Mouse (Mus musculus) embryonic facial prominence, embryonic 13.5 days (tissue): Measurements from ENCODE around the gene Erlin1. TPM values are rescaled to one million over a fixed set of nuclear protein-coding genes. Genes with fewer than 3 reads are reported as not detected.

Source experiments
- ATAC-seq: fragments of 200-750 bp; cut with Nextera tagmentation; 2 replicates; pipeline ENCODE4 v1.8.0; 2017; ENCODE audit warnings: low read depth; ENCODE audit not compliant: insufficient number of reproducible peaks, insufficient read depth, low FRiP score, low TSS enrichment
- H3K27ac ChIP-seq: fragments of 300-500 bp; sonication (generic); 2 replicates; pipeline ENCODE4 v1.5.1; 2015; ENCODE audit warnings: moderate library complexity, mild to moderate bottlenecking, inconsistent platforms
- H3K27me3 ChIP-seq: fragments of 300-500 bp; sonication (generic); 2 replicates; pipeline ENCODE4 v1.6.1; 2015; ENCODE audit warnings: mild to moderate bottlenecking, inconsistent platforms
- H3K36me3 ChIP-seq: fragments of 300-500 bp; sonication (generic); 2 replicates; pipeline ENCODE4 v1.6.1; 2015; ENCODE audit warnings: mild to moderate bottlenecking, inconsistent platforms
- H3K4me1 ChIP-seq: fragments of 300-500 bp; sonication (generic); 2 replicates; pipeline ENCODE4 v1.6.1; 2015; ENCODE audit warnings: inconsistent platforms
- H3K4me2 ChIP-seq: fragments of 300-500 bp; sonication (generic); 2 replicates; pipeline ENCODE4 v1.6.1; 2015; ENCODE audit warnings: moderate library complexity, mild to moderate bottlenecking, inconsistent platforms
- H3K4me3 ChIP-seq: fragments of 300-500 bp; sonication (generic); 2 replicates; pipeline ENCODE4 v1.5.1; 2015; ENCODE audit warnings: mild to moderate bottlenecking, inconsistent platforms
- H3K9ac ChIP-seq: fragments of 300-500 bp; sonication (generic); 2 replicates; pipeline ENCODE4 v1.6.1; 2015; ENCODE audit warnings: mild to moderate bottlenecking, inconsistent platforms
- H3K9me3 ChIP-seq: fragments of 300-500 bp; sonication (generic); 2 replicates; pipeline ENCODE4 v1.6.1; 2016; ENCODE audit warnings: inconsistent platforms
- WGBS: fragments of 180-500 bp; shearing (Covaris S2); methylation state at CpG from one replicate; pipeline ENCODE4 v1.1.7; 2015; ENCODE audit warnings: mixed read lengths; 5-methylcytosine and 5-hydroxymethylcytosine counted together
- polyA plus RNA-seq: library from polyadenylated mRNA; unstranded; fragments of >200 nt; fragmentation: Nextera tagmentation; extraction: Ambion mirVana; gene quantifications from 2 replicates; pipeline ENCODE4 v1.2.1, GENCODE M21; 2015

The Erlin1 gene
- polyA plus RNA-seq, 1 experiment from 2014 or later = 31.3 TPM

DNA sequence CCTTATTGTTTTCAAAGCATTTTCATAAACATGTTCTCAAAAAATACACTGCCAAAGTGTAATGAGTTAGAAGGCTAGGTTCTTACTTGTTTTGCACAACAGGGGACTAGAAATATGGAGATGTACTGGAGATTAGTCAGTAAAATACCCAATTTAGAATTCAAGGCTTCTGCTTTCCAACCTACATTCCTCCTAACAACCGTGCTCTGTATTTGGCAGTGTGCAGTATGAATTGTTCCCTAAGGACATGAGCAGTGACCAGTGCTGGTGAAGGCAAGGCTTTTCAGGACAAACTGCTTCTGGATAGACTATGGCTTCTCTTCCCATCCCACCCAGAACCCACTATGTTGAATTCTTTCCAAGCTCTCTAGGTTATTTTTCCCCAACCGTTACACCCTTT, 11.3 kb upstream of the Erlin1 start:
- WGBS = 83% methylated on average over 2 of the region's 2 CpGs
- Histone ChIP-seq H3K36me3 (peaks cover 63% of the 10 kb centered on the region), H3K27ac (no peak overlapping the region), H3K9ac (no peak overlapping the region), H3K9me3 (no peaks in the 10 kb centered on the region), H3K4me2 (no peak overlapping the region), H3K4me1 (no peaks in the 10 kb centered on the region), H3K4me3 (no peak overlapping the region), H3K27me3 (no peaks in the 10 kb centered on the region)
- ATAC-seq = no peak

DNA sequence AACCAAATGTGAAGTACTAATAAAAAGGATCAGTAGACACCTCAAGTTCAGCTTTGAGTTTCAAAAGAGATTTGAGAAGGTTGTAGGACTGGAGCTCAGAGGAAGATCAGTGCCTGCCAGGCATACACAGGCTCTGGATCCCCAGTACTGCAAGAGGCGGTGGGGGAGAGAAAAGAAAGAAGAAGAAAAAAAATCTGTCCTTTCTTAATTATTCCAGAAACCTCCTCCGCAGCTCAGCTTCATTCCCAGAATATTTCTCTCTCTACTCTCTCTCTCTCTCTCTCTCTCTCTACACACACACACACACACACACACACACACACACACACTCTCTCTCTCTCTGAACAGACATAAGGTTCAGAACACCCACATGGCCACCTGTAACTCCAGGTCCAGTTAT, 10.4 kb upstream of the Erlin1 start:
- no peak for ATAC-seq
- Histone ChIP-seq H3K4me3 (no peak overlapping the region), H3K9ac (no peak overlapping the region), H3K36me3 (peaks cover 61% of the 10 kb centered on the region), H3K9me3 (no peaks in the 10 kb centered on the region), H3K27me3 (no peaks in the 10 kb centered on the region), H3K27ac (no peak overlapping the region), H3K4me2 (no peak overlapping the region), H3K4me1 (no peaks in the 10 kb centered on the region)
- 92% methylated on average over 2 of the region's 2 CpGs for WGBS

DNA sequence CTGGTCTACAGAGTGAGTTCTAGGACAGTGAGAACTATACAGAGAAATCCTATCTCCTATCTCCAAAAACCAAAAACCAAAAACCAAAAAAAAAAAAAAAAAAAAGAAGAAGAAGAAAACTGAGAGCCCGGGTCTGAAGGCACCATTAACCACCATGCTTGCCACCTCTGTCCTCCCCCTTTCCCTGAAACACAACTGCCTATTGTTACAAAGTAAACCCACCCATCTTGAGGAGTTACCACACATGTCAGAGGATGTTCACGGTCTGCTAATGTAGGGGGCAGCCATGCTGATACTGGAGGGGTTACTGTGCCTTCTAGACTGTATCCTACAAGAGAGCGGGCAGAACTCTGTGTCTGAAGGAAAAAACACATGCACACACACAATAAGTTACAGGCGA, 7.4 kb upstream of the Erlin1 start:
- no peaks in the 10 kb centered on the region for H3K27me3 ChIP-seq
- H3K9ac ChIP-seq = no peak overlapping the region
- no peak overlapping the region for H3K4me3 ChIP-seq
- no peak overlapping the region for H3K4me2 ChIP-seq
- 73% methylated on average over 4 of the region's 4 CpGs for WGBS
- no peaks in the 10 kb centered on the region for H3K9me3 ChIP-seq
- peaks cover 51% of the 10 kb centered on the region for H3K36me3 ChIP-seq
- H3K27ac ChIP-seq = no peak overlapping the region
- no peak for ATAC-seq
- no peaks in the 10 kb centered on the region for H3K4me1 ChIP-seq

DNA sequence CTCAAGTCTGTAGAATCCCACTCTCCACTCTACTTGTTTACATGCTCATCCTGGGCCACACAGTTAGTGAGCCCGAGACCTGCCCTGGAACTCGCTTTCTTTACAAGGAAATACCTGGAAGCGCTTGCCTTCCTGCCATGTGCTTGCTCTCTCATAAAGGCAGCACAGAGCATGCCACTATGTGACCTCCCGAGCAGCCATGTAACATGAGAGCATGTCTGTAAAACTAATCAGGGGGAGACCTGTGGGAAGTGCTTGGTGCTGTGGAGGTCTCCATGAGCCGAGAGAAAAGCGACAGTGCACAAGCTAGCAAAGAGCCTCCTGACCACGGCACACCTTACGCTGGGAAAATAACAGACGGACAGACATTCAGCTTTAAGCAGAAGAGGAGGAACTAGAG, 6.9 kb upstream of the Erlin1 start:
- H3K4me2 ChIP-seq = no peak overlapping the region
- no peak overlapping the region for H3K9ac ChIP-seq
- H3K9me3 ChIP-seq = no peaks in the 10 kb centered on the region
- no peak for ATAC-seq
- H3K4me1 ChIP-seq = no peaks in the 10 kb centered on the region
- no peak overlapping the region for H3K27ac ChIP-seq
- WGBS = 59% methylated on average over 9 of the region's 9 CpGs
- no peaks in the 10 kb centered on the region for H3K27me3 ChIP-seq
- H3K36me3 ChIP-seq = peaks cover 51% of the 10 kb centered on the region
- H3K4me3 ChIP-seq = no peak overlapping the region

DNA sequence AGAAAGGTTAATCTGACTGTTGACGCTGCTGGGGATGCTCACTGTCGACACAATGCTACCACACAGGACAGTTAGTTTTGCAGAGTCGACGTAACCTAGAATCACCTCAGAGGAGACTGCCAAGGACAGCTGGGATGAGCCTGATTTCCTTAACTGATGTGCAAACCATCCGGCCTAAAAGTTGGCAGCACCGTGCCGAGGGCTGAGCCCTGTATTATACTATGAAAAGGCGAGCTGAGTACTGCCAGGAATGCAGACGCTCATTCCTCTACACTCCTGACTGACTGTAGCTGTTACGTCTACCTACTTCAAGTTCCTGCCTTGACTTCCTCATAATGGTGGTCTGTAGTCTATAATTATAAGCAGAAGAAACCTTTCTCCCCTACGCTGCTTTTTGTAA, 5.4 kb upstream of the Erlin1 start:
- 67% methylated on average over 11 of the region's 11 CpGs for WGBS
- Histone ChIP-seq H3K36me3 (peaks cover 44% of the 10 kb centered on the region), H3K9ac (no peak overlapping the region), H3K27ac (no peak overlapping the region), H3K9me3 (no peaks in the 10 kb centered on the region), H3K27me3 (no peaks in the 10 kb centered on the region), H3K4me2 (no peak overlapping the region), H3K4me3 (no peak overlapping the region), H3K4me1 (peaks cover 4% of the 10 kb centered on the region; the same call in 1 of the 2 replicates)
- ATAC-seq = no peak

DNA sequence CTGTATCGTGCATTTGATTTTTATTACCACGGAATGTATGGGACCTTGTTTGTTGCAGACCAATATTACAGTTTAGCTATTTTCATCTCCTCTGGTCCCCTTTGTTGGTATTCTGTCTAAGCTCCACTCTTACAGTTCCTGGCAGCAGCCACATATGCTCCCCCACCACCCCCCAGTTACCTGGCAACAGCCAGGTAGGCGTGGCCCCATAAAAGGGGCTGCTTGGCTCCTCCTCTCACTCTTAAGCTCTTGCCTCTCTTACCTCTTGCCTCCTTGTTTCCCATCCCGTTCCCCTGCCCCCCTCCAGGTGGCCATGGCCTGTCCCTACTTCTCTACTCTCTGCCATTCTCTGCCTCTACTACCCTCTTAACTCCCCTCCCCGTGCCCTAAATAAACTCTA, 1.6 kb upstream of the Erlin1 start:
- Histone ChIP-seq H3K36me3 (peaks cover 15% of the 10 kb centered on the region), H3K4me1 (peaks cover 19% of the 10 kb centered on the region; the same call in 1 of the 2 replicates), H3K9ac (no peak overlapping the region), H3K4me3 (no peak overlapping the region), H3K9me3 (no peaks in the 10 kb centered on the region), H3K27me3 (no peaks in the 10 kb centered on the region), H3K27ac (no peak overlapping the region), H3K4me2 (no peak overlapping the region)
- no peak for ATAC-seq
- 58% methylated on average over 5 of the region's 5 CpGs for WGBS

DNA sequence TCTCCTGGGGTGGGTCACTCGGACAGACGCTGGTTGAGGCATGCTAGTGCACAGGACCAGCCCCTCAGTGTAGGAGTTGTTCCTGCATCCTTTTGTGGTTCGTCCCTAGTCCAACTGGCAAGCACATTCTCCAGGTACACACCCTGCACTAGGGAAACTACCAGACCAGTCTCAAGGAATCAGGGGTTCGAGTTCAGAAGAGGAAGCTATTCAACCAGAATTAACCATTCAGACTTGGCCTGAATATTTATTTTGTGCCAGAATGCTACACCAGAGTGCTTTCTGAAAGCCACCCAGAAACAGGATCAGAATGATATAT, 288 bp upstream of the Erlin1 start:
- Histone ChIP-seq H3K9me3 (no peaks in the 10 kb centered on the region), H3K9ac (peak overlapping the region; percentile 85), H3K27me3 (no peaks in the 10 kb centered on the region), H3K4me2 (peak overlapping the region; percentile 86), H3K4me3 (peak overlapping the region; percentile 81), H3K27ac (peak overlapping the region; percentile 48; the same call in 1 of the 2 replicates), H3K36me3 (peaks cover 12% of the 10 kb centered on the region; the same call in 1 of the 2 replicates), H3K4me1 (peaks cover 19% of the 10 kb centered on the region; the same call in 1 of the 2 replicates)
- 8% methylated on average over 4 of the region's 4 CpGs for WGBS
- no peak; the same call in 1 of the 2 replicates for ATAC-seq

DNA sequence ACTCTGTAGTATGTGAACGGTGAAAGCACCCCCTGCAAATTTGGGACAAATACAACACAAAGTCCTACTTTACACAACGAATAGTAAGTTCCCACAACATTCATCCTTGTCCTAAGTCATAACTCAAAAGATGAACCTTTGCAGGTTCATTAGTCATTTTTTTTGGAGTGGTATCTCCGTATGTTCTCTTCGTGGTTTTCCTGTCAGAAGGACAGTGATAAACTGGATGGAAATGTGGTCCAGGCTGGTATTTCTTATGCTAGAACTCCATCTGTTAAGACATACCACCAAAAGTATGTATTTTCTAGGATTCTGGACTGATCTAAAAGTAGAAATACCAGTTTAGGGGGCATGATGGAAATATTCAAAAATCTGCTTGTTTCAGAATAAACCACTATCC, 1.4 kb downstream of the Erlin1 start:
- Histone ChIP-seq H3K27me3 (no peaks in the 10 kb centered on the region), H3K4me3 (peak overlapping the region; percentile 81), H3K4me2 (peak overlapping the region; percentile 86), H3K9ac (peak overlapping the region; percentile 85; the same call in 1 of the 2 replicates), H3K36me3 (peaks cover 24% of the 10 kb centered on the region), H3K9me3 (no peaks in the 10 kb centered on the region), H3K27ac (no peak overlapping the region), H3K4me1 (peaks cover 19% of the 10 kb centered on the region; the same call in 1 of the 2 replicates)
- 77% methylated on average over 4 of the region's 4 CpGs for WGBS
- no peak for ATAC-seq

DNA sequence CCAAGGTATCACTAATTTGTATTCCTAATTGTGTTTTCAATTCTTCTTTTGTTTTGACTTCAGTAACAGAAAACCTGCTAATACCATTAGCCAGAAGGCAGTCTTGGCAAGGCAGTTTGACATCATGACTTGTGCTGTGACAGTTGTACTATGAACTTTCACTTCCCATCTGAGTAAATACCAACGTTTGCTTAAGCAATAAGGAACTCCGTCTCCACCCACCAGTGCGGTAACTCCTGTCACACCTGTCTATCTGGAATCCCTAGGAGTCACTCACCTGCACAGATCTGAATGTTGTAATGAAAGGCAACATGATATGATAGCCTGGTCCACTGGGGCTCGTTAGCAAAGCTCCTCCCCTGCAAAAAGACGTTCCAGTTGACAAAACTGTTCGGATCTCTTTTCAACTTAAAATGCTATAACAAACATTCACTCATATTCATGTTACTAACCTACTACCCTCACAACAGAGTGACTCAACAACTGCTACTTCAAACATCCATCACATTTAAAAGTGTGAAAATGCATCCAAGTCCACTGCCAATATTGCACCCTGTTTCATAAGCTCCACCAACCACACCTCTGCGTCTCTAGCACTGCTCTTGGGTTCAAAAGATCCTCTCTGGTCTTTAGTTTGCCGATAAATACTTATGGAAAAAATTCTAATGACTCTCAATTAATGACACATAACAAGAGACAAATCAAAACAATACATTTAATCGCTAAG, 2.1 kb downstream of the Erlin1 start:
- Histone ChIP-seq H3K4me2 (no peak overlapping the region; the same call in 1 of the 2 replicates), H3K4me3 (no peak overlapping the region), H3K9ac (no peak overlapping the region), H3K27me3 (no peaks in the 10 kb centered on the region), H3K36me3 (peaks cover 23% of the 10 kb centered on the region), H3K27ac (no peak overlapping the region), H3K9me3 (no peaks in the 10 kb centered on the region), H3K4me1 (peaks cover 19% of the 10 kb centered on the region; the same call in 1 of the 2 replicates)
- 69% methylated on average over 9 of the region's 9 CpGs for WGBS
- ATAC-seq = no peak

DNA sequence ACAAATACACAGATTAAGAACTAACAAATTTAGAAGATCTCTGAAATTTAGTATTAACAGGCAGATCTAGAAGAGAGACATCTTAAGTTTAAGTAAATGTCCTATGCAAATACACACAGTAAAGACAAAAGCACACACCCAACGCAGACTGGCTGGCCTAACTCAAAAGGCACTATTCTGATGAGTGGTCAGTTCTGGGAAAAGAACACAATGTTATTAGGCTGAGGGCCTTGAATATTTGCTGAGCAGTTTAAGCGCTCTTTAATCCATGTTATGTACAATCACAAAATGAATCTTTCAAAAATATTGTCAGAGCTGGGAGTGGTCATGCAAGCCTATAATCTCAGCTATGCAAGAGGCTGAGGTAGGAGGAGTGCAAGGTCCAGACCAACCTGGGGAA, 4.9 kb downstream of the Erlin1 start:
- ATAC-seq = no peak
- WGBS = 93% methylated on average over 2 of the region's 2 CpGs
- Histone ChIP-seq H3K27me3 (no peaks in the 10 kb centered on the region), H3K9ac (no peak overlapping the region), H3K4me3 (no peak overlapping the region), H3K27ac (no peak overlapping the region), H3K36me3 (peaks cover 41% of the 10 kb centered on the region), H3K9me3 (no peaks in the 10 kb centered on the region), H3K4me2 (no peak overlapping the region), H3K4me1 (peaks cover 15% of the 10 kb centered on the region; the same call in 1 of the 2 replicates)

DNA sequence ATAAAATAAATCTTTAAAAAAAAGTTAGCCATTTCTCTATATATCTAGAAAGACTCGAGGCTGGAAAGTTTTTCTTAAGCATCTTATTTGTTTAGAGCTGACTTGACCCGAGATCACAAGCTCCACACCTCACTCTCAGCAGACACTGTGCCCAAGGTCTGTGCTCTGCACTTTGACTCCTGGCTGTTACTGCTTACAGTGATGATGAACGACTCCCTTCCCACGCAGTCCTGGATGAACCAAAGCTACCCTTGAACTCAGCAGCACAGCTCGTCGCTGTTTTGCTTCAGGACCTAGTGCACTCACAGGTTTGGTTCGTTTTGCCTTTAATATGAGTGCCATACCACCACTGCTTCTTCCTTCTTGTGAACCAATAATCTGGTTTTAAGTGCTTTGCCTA, 5.8 kb downstream of the Erlin1 start:
- ATAC-seq = no peak
- Histone ChIP-seq H3K4me2 (no peak overlapping the region), H3K4me1 (peaks cover 14% of the 10 kb centered on the region; the same call in 1 of the 2 replicates), H3K4me3 (no peak overlapping the region), H3K27ac (no peak overlapping the region), H3K36me3 (peaks cover 46% of the 10 kb centered on the region), H3K9ac (no peak overlapping the region), H3K27me3 (no peaks in the 10 kb centered on the region), H3K9me3 (no peaks in the 10 kb centered on the region)
- WGBS = 91% methylated on average over 7 of the region's 7 CpGs

DNA sequence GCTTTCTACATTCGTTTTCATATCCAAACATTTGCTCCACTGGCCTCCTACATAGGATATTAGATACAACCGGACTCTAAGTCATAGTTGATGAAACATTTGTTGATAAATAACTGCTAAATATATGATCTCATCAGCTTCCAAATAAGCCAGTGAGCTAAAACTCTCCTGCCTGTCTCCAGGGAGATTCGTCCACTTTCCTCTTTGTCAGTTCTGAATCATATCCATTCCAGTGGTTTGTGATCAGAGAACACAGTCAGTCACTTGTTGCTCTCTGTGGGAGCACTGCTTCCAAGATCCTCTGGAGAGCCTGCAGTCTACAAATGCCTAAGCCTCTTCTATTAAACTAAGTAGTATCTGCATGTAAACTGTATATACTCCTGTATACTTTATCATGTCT, 9.4 kb downstream of the Erlin1 start:
- Histone ChIP-seq H3K36me3 (peaks cover 65% of the 10 kb centered on the region), H3K9ac (no peak overlapping the region), H3K4me3 (no peak overlapping the region), H3K4me1 (no peaks in the 10 kb centered on the region), H3K27me3 (no peaks in the 10 kb centered on the region), H3K4me2 (no peak overlapping the region), H3K9me3 (no peaks in the 10 kb centered on the region), H3K27ac (no peak overlapping the region)
- no peak for ATAC-seq
- 88% methylated on average over 3 of the region's 3 CpGs for WGBS
